Comparison of ENCODE assay signal across 8 mouse cellular contexts in the genomic region with DNA sequence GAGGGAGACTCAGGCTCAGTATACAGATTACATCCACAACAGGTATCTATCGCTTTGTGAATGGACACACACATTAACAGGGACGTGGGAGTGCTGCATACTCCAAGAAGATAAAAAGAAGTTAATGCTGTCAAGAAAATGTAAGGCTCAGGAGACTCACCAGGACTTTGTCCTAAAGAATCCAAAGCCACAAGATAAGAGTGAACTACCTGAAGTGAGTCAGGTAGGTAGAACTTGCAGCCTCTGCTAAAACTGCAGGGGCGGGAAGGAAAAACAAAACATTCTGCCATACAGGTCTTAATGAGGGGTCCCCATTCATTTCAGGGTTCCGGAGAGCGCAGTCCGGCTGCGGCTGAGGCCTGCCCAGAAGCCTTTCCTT. TPM values are rescaled to one million over a fixed set of nuclear protein-coding genes. Genes with fewer than 3 reads are reported as not detected.
DNase-seq lines count a peak whose midpoint lies in the region; ATAC-seq and TF ChIP-seq lines count a peak whose summit lies in the region.

No protein-coding gene starts in this region.

- H3K9me3 ChIP-seq in lung, embryonic 15.5 days: no peaks in the 10 kb centered on the region
- no peaks in the 10 kb centered on the region for H3K9me3 ChIP-seq in forebrain, embryonic 10.5 days
- H3K9me3 ChIP-seq in limb, embryonic 11.5 days (ENCODE audit: control insufficient read depth, low read length): no peaks in the 10 kb centered on the region

- no peak for DNase-seq in lung, adult 18-20 months
- no peak for DNase-seq in forebrain, embryonic 10.5 days (ENCODE audit: extremely low spot score, low spot score)
- no peak for DNase-seq in limb, embryonic 11.5 days (ENCODE audit: low spot score)
- DNase-seq in right cerebral cortex, postnatal 10 days (ENCODE audit: low spot score in 2 of 2): no peak
- no peak for DNase-seq in layer of hippocampus, postnatal 25 days (ENCODE audit: extremely low spot score in 1 of 2, low spot score in 1 of 2)
- no peak for DNase-seq in kidney, postnatal 4 days

- 12% methylated on average over 7 of the region's 7 CpGs for WGBS in lung, embryonic 15.5 days
- WGBS in forebrain, embryonic 10.5 days: 11% methylated on average over 7 of the region's 7 CpGs
- WGBS in limb, embryonic 11.5 days: 16% methylated on average over 7 of the region's 7 CpGs
- 27% methylated on average over 7 of the region's 7 CpGs for WGBS in olfactory bulb, adult 2 months

- peaks cover 43% of the 10 kb centered on the region for H3K4me1 ChIP-seq in lung, embryonic 15.5 days
- H3K4me1 ChIP-seq in forebrain, embryonic 10.5 days: peaks cover 53% of the 10 kb centered on the region
- peaks cover 27% of the 10 kb centered on the region for H3K4me1 ChIP-seq in limb, embryonic 11.5 days (ENCODE audit: control insufficient read depth, insufficient read depth, low read length)
- peaks cover 14% of the 10 kb centered on the region for H3K4me1 ChIP-seq in olfactory bulb, adult 2 months (ENCODE audit: control insufficient read depth, insufficient read depth, low read length)

- no peaks in the 10 kb centered on the region for H3K36me3 ChIP-seq in lung, embryonic 15.5 days
- H3K36me3 ChIP-seq in forebrain, embryonic 10.5 days (replicated peaks): peaks cover 5% of the 10 kb centered on the region
- H3K36me3 ChIP-seq in limb, embryonic 11.5 days (ENCODE audit: control insufficient read depth, insufficient read depth, low read length): no peaks in the 10 kb centered on the region; the same call in none of the 2 replicates

- TF ChIP-seq POLR2A in olfactory bulb, adult 2 months (IDR thresholded peaks at IDR 0.05; ENCODE audit: insufficient read depth, low read depth, low read length): no peak

- no peaks in the 10 kb centered on the region for H3K27me3 ChIP-seq in lung, embryonic 15.5 days
- peaks cover 8% of the 10 kb centered on the region; the same call in 1 of the 2 replicates for H3K27me3 ChIP-seq in forebrain, embryonic 10.5 days (ENCODE audit: poor library complexity, severe bottlenecking)
- H3K27me3 ChIP-seq in limb, embryonic 11.5 days (ENCODE audit: control insufficient read depth, insufficient read depth, low read length): no peaks in the 10 kb centered on the region

- H3K9ac ChIP-seq in lung, embryonic 15.5 days: peak overlapping the region; percentile 79
- peak overlapping the region; percentile 91 for H3K9ac ChIP-seq in limb, embryonic 11.5 days (ENCODE audit: low read length)

- no peak overlapping the region for H3K27ac ChIP-seq in lung, embryonic 15.5 days
- peak overlapping the region; percentile 98 for H3K27ac ChIP-seq in forebrain, embryonic 10.5 days
- H3K27ac ChIP-seq in limb, embryonic 11.5 days (replicated peaks; ENCODE audit: low read depth, low read length): no peak overlapping the region
- no peak overlapping the region for H3K27ac ChIP-seq in olfactory bulb, adult 2 months (ENCODE audit: insufficient read depth, low read depth, low read length)

- H3K4me3 ChIP-seq in lung, embryonic 15.5 days: peak overlapping the region; percentile 91
- H3K4me3 ChIP-seq in forebrain, embryonic 10.5 days: peak overlapping the region; percentile 99
- H3K4me3 ChIP-seq in limb, embryonic 11.5 days (ENCODE audit: low read depth, low read length): peak overlapping the region; percentile 95
- peak overlapping the region; percentile 70 for H3K4me3 ChIP-seq in olfactory bulb, adult 2 months (ENCODE audit: insufficient read depth, low read depth, low read length)

- TF ChIP-seq CTCF in olfactory bulb, adult 2 months (IDR thresholded peaks at IDR 0.05; ENCODE audit: insufficient read depth, low read depth, low read length): no peak

- ATAC-seq in lung, embryonic 15.5 days (ENCODE audit: borderline replicate concordance, extremely low read depth, low FRiP score, low TSS enrichment): no peak
- no peak for ATAC-seq in limb, embryonic 11.5 days (ENCODE audit: insufficient number of reproducible peaks, low FRiP score, low TSS enrichment, low read depth)

- peak overlapping the region; percentile 89 for H3K4me2 ChIP-seq in lung, embryonic 15.5 days
- peak overlapping the region; percentile 80 for H3K4me2 ChIP-seq in limb, embryonic 11.5 days (ENCODE audit: low read depth, severe bottlenecking)

RNA-seq across cellular contexts. Expression of gene Gatad2a, which starts 23.1 kb away (rescaled TPM):
- 60.3 and 64.3 TPM in 2 replicates for polyA plus RNA-seq in lung, embryonic 15.5 days (2015; fragmentation: Nextera tagmentation; extraction: Ambion mirVana)
- polyA plus RNA-seq in forebrain, embryonic 10.5 days (2016; fragmentation: Nextera tagmentation; extraction: Ambion mirVana): 51.7 and 57.1 TPM in 2 replicates
- polyA plus RNA-seq in limb, embryonic 11.5 days (2014; fragmentation: Nextera tagmentation; extraction: Ambion mirVana): 79.5 and 93.3 TPM in 2 replicates
- polyA plus RNA-seq in olfactory bulb, adult 2 months (2012; ENCODE audit: insufficient read depth, insufficient read length, low replicate concordance, missing spikeins): not detected in 2 replicates
- 10 to 100 TPM; 30.7 TPM for total RNA-seq in layer of hippocampus, postnatal 25 days (2021)

Comparison
In these comparisons a context has a peak if more than half of its experiments do, and no peak if none do; other contexts are left out.
1. RNA of gene Gatad2a, which starts 23.1 kb away (polyA plus RNA-seq): 79.5 to 93.3 TPM in limb, embryonic 11.5 days, 60.3 to 64.3 TPM in lung, embryonic 15.5 days and 51.7 to 57.1 TPM in forebrain, embryonic 10.5 days; not detected in olfactory bulb, adult 2 months; every median in the first group is over 10 times any median in the second.
2. Peak in every context shown above with its lines, with median percentiles within 50 percentile points of each other: H3K4me3 ChIP-seq.